27 mouse cellular contexts compared by ENCODE assay signal in the genomic region with DNA sequence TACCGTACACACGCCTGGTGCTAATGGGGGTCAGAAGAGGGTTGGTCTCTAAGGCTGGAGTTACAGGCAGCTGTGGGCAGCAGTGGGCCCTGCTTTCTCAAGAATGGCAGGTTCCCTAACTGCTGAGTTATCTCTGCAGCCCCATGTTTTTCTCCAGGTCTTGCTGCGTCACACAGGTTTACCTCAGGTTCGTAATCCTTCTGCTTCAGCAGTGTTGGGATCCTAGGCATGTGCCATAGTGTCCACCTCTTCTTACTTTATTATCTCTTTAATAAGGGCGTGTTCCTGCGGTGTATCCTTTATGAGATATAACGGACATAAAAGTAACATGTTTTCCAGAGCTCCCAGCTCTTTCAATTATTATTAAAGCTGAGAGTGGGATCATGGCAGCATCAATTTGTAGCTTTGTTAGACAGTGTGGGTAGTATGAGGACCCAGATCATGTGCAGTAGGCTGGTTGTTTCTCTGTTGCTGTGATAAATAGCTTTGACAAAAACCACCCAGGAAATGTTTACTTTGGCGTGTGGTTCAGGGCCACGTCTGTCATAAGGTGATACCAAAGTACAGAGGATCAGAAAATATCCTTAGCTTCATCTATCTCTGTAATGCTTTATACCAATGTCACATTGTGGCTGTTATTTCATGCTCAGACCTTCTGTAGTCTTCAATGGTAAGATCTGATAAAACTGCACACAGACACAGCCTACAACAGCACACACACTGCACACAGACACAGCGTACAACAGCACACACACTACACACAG. TPM values are rescaled to one million over a fixed set of nuclear protein-coding genes. Genes with fewer than 3 reads are reported as not detected.
DNase-seq lines count a peak whose midpoint lies in the region; ATAC-seq and TF ChIP-seq lines count a peak whose summit lies in the region.
"Had no signal": no experiment of that assay in that cellular context is flagged by ENCODE, and none has a peak within 500 bp of the region (broad histone marks: within the 10 kb centered on the region; RNA-seq: fewer than 3 reads in every experiment).

No protein-coding gene starts in this region.

- no peaks in the 10 kb centered on the region for H3K27me3 ChIP-seq in MEL (ENCODE audit: control insufficient read depth in 1 of 2, insufficient read depth in 2 of 2, low read length in 2 of 2)
- no peaks in the 10 kb centered on the region for H3K27me3 ChIP-seq in midbrain, embryonic 16.5 days (ENCODE audit: control insufficient read depth, insufficient read depth, low read depth, low read length)
- H3K27me3 ChIP-seq: CH12.LX; embryonic facial prominence, embryonic 12.5 days; forebrain, embryonic 12.5 days had no signal

- no peak for TF ChIP-seq CTCF in MEL (IDR thresholded peaks at IDR 0.05 in 2 of 3, conservative IDR thresholded peaks at IDR 0.05 in 1 of 3; ENCODE audit: control insufficient read depth in 1 of 3, insufficient read depth in 1 of 3, low read depth in 2 of 3, low read length in 3 of 3, poor library complexity in 1 of 3, severe bottlenecking in 1 of 3)

- peaks cover 12 to 16% of the 10 kb centered on the region in 2 experiments for H3K4me1 ChIP-seq in MEL (ENCODE audit: control insufficient read depth in 1 of 2, insufficient read depth in 2 of 2, low read length in 2 of 2)
- no peaks in the 10 kb centered on the region for H3K4me1 ChIP-seq in midbrain, embryonic 16.5 days (ENCODE audit: control insufficient read depth, insufficient read depth, low read length)
- H3K4me1 ChIP-seq: embryonic facial prominence, embryonic 10.5 days; embryonic facial prominence, embryonic 12.5 days; forebrain, embryonic 12.5 days had no signal

- 95% methylated on average over 10 of the region's 10 CpGs for WGBS in midbrain, embryonic 16.5 days

- no peak for TF ChIP-seq POLR2A in MEL (IDR thresholded peaks at IDR 0.05; ENCODE audit: control insufficient read depth in 1 of 2, insufficient read depth in 1 of 2, low read depth in 1 of 2, low read length in 2 of 2, poor library complexity in 1 of 2)

- H3K27ac ChIP-seq in MEL (ENCODE audit: control insufficient read depth, low read depth, low read length): peak overlapping the region; percentile 9; the same call in 1 of the 2 replicates
- H3K27ac ChIP-seq in midbrain, embryonic 16.5 days (ENCODE audit: low read length): no peak overlapping the region
- H3K27ac ChIP-seq: embryonic facial prominence, embryonic 10.5 days; embryonic facial prominence, embryonic 12.5 days; forebrain, embryonic 10.5 days; forebrain, embryonic 12.5 days had no signal

- no peak for TF ChIP-seq RAD21 in MEL (IDR thresholded peaks at IDR 0.05; ENCODE audit: low read depth, low read length)

- peak; percentile 47 to 57; a peak in 2 of 4 replicates for TF ChIP-seq EP300 in MEL (IDR thresholded peaks at IDR 0.05; ENCODE audit: low read depth in 1 of 2, low read length in 2 of 2)

- peaks cover 8 to 18% of the 10 kb centered on the region in 2 experiments for H3K36me3 ChIP-seq in MEL (ENCODE audit: control insufficient read depth in 1 of 2, insufficient read depth in 2 of 2, low read length in 2 of 2)
- 0 out of 2 replicates have a peak, but pooled peaks cover 6% of the 10 kb centered on the region for H3K36me3 ChIP-seq in midbrain, embryonic 16.5 days (ENCODE audit: control insufficient read depth, insufficient read depth, low read length)

- ATAC-seq in common myeloid progenitor, adult 5-6 weeks (replicated peaks; ENCODE audit: low read depth, poor library complexity, severe bottlenecking): peak; percentile 36; the same call in 1 of the 2 replicates
- peak; percentile 67 for ATAC-seq in megakaryocyte progenitor cell, adult 5-6 weeks (replicated peaks; ENCODE audit: poor library complexity)
- ATAC-seq in midbrain, embryonic 16.5 days: no peak
- ATAC-seq: activated CD4-positive, CD25-positive, alpha-beta regulatory T cell, adult 4 months; CD4-positive, CD25-positive, alpha-beta regulatory T cell, adult 4 months; forebrain, embryonic 14.5 days; forebrain, embryonic 16.5 days had no signal

- H3K4me2 ChIP-seq in midbrain, embryonic 16.5 days (ENCODE audit: low read length): no peak overlapping the region
- H3K4me2 ChIP-seq: embryonic facial prominence, embryonic 12.5 days; forebrain, embryonic 12.5 days had no signal

- DNase-seq in adrenal gland, adult 2 months: peak; percentile 58
- no peak for DNase-seq in adrenal gland, adult 18-20 months (ENCODE audit: low spot score in 2 of 2)
- DNase-seq in MEL (ENCODE audit: low read depth, low spot score): no peak
- no peak for DNase-seq in kidney, adult 18-20 months
- no peak for DNase-seq in cerebellum, postnatal 25 days
- DNase-seq: adrenal gland, adult 8-10 months; adrenal gland, postnatal 14 days; B cell, adult 2 months; cerebellum, adult 11-12 months; cerebellum, adult 2 months; cerebellum, adult 9-10 months; cerebellum, postnatal 10 days; cerebellum, postnatal 36 days had no signal

- no peaks in the 10 kb centered on the region for H3K79me2 ChIP-seq in MEL (ENCODE audit: control insufficient read depth, insufficient read depth, low read length, poor library complexity)

- H3K9ac ChIP-seq in MEL (ENCODE audit: control insufficient read depth, low read depth, low read length, poor library complexity, severe bottlenecking): no peak overlapping the region
- no peak overlapping the region for H3K9ac ChIP-seq in midbrain, embryonic 16.5 days (ENCODE audit: low read depth, low read length)
- H3K9ac ChIP-seq: embryonic facial prominence, embryonic 12.5 days; forebrain, embryonic 12.5 days had no signal

- no peak overlapping the region for H3K4me3 ChIP-seq in MEL (ENCODE audit: control insufficient read depth in 1 of 2, insufficient read depth in 1 of 2, low read depth in 2 of 2, low read length in 2 of 2)
- H3K4me3 ChIP-seq in midbrain, embryonic 16.5 days (ENCODE audit: low read depth, low read length): no peak overlapping the region
- H3K4me3 ChIP-seq: embryonic facial prominence, embryonic 10.5 days; embryonic facial prominence, embryonic 12.5 days; erythroblast, embryonic 14.5 days; forebrain, embryonic 10.5 days; forebrain, embryonic 12.5 days had no signal

- no peaks in the 10 kb centered on the region for H3K9me3 ChIP-seq in MEL (replicated peaks; ENCODE audit: insufficient read depth, low read length)
- no peaks in the 10 kb centered on the region for H3K9me3 ChIP-seq in midbrain, embryonic 16.5 days (replicated peaks; ENCODE audit: control insufficient read depth, low read length, poor library complexity, severe bottlenecking)
- H3K9me3 ChIP-seq: embryonic facial prominence, embryonic 10.5 days; embryonic facial prominence, embryonic 12.5 days; forebrain, embryonic 10.5 days; forebrain, embryonic 12.5 days; G1E had no signal

TF ChIP-seq in MEL, 35 proteins besides CTCF, POLR2A, EP300 and RAD21 (continues in another document):
- TF ChIP-seq ZMIZ1 (IDR thresholded peaks at IDR 0.05; ENCODE audit: low read depth, low read length) (no peak), TCF12 (IDR thresholded peaks at IDR 0.05; ENCODE audit: low read depth, low read length) (peak; percentile 44; the same call in 1 of the 2 replicates)

RNA-seq across cellular contexts. Expression of a gene that starts 8.5 kb away (rescaled TPM):
- total RNA-seq in adrenal gland, adult 2 months (2021): 10 to 100 TPM; 79.8 to 95.2 TPM
- 16.3 and 17.6 TPM in 2 replicates for polyA plus RNA-seq in adrenal gland, adult 2 months (2012; rRNA removed)
- 100 to 1,000 TPM in 1 of 2 experiments, 10 to 100 TPM in 1; 96.0 to 103 TPM for total RNA-seq in adrenal gland, adult 18-20 months (2021)
- total RNA-seq in MEL (2012; rRNA removed): 164 and 175 TPM in 2 replicates
- polyA plus RNA-seq in MEL (2012; ENCODE audit: insufficient read depth in 1 of 2, insufficient read length in 2 of 2, low read depth in 1 of 2, low replicate concordance in 2 of 2, missing spikeins in 1 of 2): 100 to 1,000 TPM in 1 of 2 experiments, not detected in 1; 146 TPM
- total RNA-seq in common myeloid progenitor, adult 5-6 weeks (2017): 135 and 147 TPM in 2 replicates
- total RNA-seq in megakaryocyte progenitor cell, adult 5-6 weeks (2015): 121 and 132 TPM in 2 replicates
- 129 and 171 TPM in 2 replicates for total RNA-seq in megakaryocyte progenitor cell, adult 5-6 weeks (2017)
- 49.3 and 56.5 TPM in 2 replicates for polyA plus RNA-seq in midbrain, embryonic 16.5 days (2015; fragmentation: Nextera tagmentation; extraction: Ambion mirVana)

RNA-seq across cellular contexts. Expression of a gene that starts 15.4 kb away (rescaled TPM):
- under 1 TPM; 0.09 to 0.10 TPM for total RNA-seq in adrenal gland, adult 2 months (2021)
- polyA plus RNA-seq in adrenal gland, adult 2 months (2012; rRNA removed): 0.02 TPM in 1 of 2 replicates, not detected in the other
- total RNA-seq in adrenal gland, adult 18-20 months (2021): not detected
- 0.42 and 0.50 TPM in 2 replicates for total RNA-seq in MEL (2012; rRNA removed)
- polyA plus RNA-seq in MEL (2012; ENCODE audit: insufficient read depth in 1 of 2, insufficient read length in 2 of 2, low read depth in 1 of 2, low replicate concordance in 2 of 2, missing spikeins in 1 of 2): under 1 TPM in 1 of 2 experiments, not detected in 1; 0.15 TPM
- 0.23 TPM in 1 of 2 replicates, not detected in the other for total RNA-seq in common myeloid progenitor, adult 5-6 weeks (2017)
- not detected in 2 replicates for total RNA-seq in megakaryocyte progenitor cell, adult 5-6 weeks (2015)
- total RNA-seq in megakaryocyte progenitor cell, adult 5-6 weeks (2017): 0.25 TPM in 1 of 2 replicates, not detected in the other
- 0.15 and 0.32 TPM in 2 replicates for polyA plus RNA-seq in midbrain, embryonic 16.5 days (2015; fragmentation: Nextera tagmentation; extraction: Ambion mirVana)
- polyA plus RNA-seq: CD4-positive, CD25-positive, alpha-beta regulatory T cell, adult 4 months; erythroblast, embryonic 14.5 days; G1E had no signal

RNA-seq across cellular contexts. Expression of a gene that starts 23.1 kb away (rescaled TPM):
- total RNA-seq in adrenal gland, adult 2 months (2021): 100 to 1,000 TPM; 711 to 911 TPM
- polyA plus RNA-seq in adrenal gland, adult 2 months (2012; rRNA removed): 58.0 and 61.0 TPM in 2 replicates
- 100 to 1,000 TPM; 734 to 946 TPM for total RNA-seq in adrenal gland, adult 18-20 months (2021)
- 33.0 and 36.7 TPM in 2 replicates for total RNA-seq in MEL (2012; rRNA removed)
- 10 to 100 TPM in 1 of 2 experiments, not detected in 1; 44.3 TPM for polyA plus RNA-seq in MEL (2012; ENCODE audit: insufficient read depth in 1 of 2, insufficient read length in 2 of 2, low read depth in 1 of 2, low replicate concordance in 2 of 2, missing spikeins in 1 of 2)
- 253 and 277 TPM in 2 replicates for total RNA-seq in common myeloid progenitor, adult 5-6 weeks (2017)
- total RNA-seq in megakaryocyte progenitor cell, adult 5-6 weeks (2015): 65.5 and 70.0 TPM in 2 replicates
- 216 TPM in 2 replicates for total RNA-seq in megakaryocyte progenitor cell, adult 5-6 weeks (2017)
- polyA plus RNA-seq in midbrain, embryonic 16.5 days (2015; fragmentation: Nextera tagmentation; extraction: Ambion mirVana): 56.7 and 65.6 TPM in 2 replicates

RNA-seq across cellular contexts. Expression of a gene that starts 51.9 kb away (rescaled TPM):
- total RNA-seq in adrenal gland, adult 2 months (2021): not detected
- polyA plus RNA-seq in adrenal gland, adult 2 months (2012; rRNA removed): 0.01 TPM in 1 of 2 replicates, not detected in the other
- under 1 TPM in 1 of 2 experiments, not detected in 1; 0.16 TPM for total RNA-seq in adrenal gland, adult 18-20 months (2021)
- not detected in 2 replicates for total RNA-seq in MEL (2012; rRNA removed)
- polyA plus RNA-seq in MEL (2012; ENCODE audit: insufficient read depth in 1 of 2, insufficient read length in 2 of 2, low read depth in 1 of 2, low replicate concordance in 2 of 2, missing spikeins in 1 of 2): not detected
- total RNA-seq in common myeloid progenitor, adult 5-6 weeks (2017): not detected in 2 replicates
- total RNA-seq in megakaryocyte progenitor cell, adult 5-6 weeks (2015): not detected in 2 replicates
- not detected in 2 replicates for total RNA-seq in megakaryocyte progenitor cell, adult 5-6 weeks (2017)
- 9.3 and 10.8 TPM in 2 replicates for polyA plus RNA-seq in midbrain, embryonic 16.5 days (2015; fragmentation: Nextera tagmentation; extraction: Ambion mirVana)
- total RNA-seq: CH12.LX had no signal
- polyA plus RNA-seq: activated CD4-positive, CD25-positive, alpha-beta regulatory T cell, adult 4 months; erythroblast, embryonic 14.5 days; G1E had no signal
